Mouse (Mus musculus) ES-Bruce4 (cell line): ENCODE measurements around the gene Zfp266.

Experiments
- CTCF ChIP-seq: IDR thresholded peaks from one replicate; pipeline ENCODE4 v1.8.1; 2011; ENCODE audit warnings: low read depth, low read length
- POLR2A ChIP-seq: IDR thresholded peaks from one replicate; pipeline ENCODE4 v1.8.1; 2011; ENCODE audit warnings: low read length; ENCODE audit not compliant: insufficient read depth

GRCm38 (mm10) chr9:20534326-20534926 is 13.2 kb upstream of the Zfp266 start:
- TF ChIP-seq CTCF = no peak
- no peak for TF ChIP-seq POLR2A
